Mouse (Mus musculus) fibroblast of lung, adult 2 months (primary cell): Measurements from ENCODE around the gene Elf2.

Source experiments
- DNase-seq: peaks from one replicate; pipeline ENCODE4 v3.0.0-alpha.2; 2011; ENCODE audit warnings: low read depth

Elf2 gene

GRCm38 (mm10) chr3:51277201-51278150, 63.0 kb downstream of the Elf2 start:
- DNase-seq = peak; percentile 28

- no peak for DNase-seq
These were observed 63.9 kb downstream of the Elf2 start for GRCm38 (mm10) chr3:51276421-51277111.

DNA sequence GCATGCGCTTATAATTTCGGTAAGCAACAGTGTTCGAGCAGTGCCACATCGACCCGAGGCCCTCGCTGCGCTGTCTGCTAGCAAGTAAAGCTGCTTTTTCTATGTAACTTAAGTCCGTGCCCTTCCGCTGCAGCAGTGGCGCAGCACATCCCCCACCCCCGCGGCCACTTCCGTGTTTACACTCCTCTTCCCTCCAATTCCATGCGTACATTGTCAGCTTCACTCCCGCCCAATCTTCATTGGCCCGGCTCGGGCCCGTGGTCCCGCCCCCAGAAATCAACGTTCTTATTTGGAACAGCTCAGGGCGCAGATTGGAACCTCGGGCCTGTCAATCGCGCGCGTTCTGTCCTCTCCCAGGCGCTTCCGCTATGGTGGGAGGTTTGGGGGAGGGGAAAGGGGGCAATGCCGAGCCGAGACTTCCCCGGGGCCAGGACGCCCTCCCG, 64.5 kb downstream of the Elf2 start:
- DNase-seq = peak; percentile 96

DNA sequence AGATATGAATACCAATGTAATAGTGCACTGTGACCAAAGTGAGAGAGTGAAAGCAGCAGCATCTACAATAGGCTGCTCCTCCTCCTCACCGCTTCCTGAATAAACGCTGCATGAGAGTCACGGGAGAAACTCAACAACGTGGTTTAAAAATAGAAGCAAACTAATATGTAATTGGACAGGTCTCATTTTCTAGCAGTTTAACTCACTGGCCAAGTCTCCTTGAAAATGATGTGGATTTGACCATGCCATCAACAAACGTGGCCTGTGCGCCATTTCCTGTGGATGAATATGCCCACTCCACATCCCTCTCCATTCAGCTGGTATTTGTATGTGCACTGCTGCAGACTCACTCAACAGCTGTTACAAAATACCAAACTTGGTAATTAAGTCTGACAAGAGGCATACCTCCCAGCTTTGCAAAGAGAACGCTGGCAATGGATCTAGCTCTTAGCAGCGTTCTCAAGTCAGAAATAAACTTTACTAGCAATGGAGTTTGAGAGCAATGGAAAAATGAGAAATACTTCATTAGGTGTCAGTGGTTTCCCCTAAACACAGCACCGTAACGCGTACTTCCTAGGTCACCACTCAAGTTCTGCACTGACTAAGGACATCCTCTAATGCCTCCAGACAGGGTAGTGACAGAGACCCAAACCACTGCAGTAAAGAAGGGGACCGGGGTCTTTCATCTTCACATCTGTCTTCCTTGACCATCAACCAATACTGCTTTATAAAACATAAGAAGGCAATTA, 70.2 kb downstream of the Elf2 start:
- DNase-seq = peak; percentile 52

GRCm38 (mm10) chr3:51268434-51268833, 72.0 kb downstream of the Elf2 start:
- DNase-seq = no peak

DNA sequence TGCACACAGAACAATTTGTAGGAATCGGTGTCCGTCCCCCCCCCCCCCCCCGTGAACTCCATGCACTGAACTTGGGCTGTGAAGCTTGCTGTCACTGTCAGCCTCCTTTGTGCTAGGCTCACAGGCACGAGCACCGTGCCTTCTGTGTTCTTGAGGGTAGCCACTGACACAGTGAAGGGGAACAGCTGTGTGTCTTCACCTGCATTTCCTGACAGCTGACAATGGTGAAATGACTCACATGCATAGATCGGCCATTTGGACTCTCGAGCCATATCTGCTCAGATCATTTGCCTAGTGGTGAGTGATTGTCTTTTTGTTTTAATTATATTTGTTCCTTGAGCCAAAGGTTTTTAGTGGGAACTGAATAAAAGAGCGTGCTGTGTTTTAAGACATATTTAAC, 77.5 kb downstream of the Elf2 start:
- DNase-seq = no peak

GRCm38 (mm10) chr3:51258070-51258469, 82.4 kb downstream of the Elf2 start:
- DNase-seq = no peak

DNA sequence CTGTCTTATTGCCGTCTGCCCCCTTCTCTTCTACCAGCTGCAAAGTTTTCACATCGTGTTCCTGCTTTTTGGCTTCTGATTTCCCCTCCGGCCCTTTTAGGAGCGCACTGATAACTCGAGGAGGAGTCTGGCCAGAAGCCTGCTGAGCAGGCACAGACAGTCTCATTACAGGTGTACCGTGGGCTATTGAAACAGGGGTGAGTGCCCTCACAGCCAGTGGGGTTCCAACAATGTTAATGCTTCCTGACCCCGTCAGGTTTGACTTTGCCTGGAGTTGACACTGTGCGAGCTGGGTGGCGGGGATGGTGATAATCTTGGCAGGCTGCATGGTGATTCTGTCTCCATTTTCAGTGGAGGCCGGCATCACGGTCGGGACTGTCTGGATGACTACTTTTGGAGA, 84.0 kb downstream of the Elf2 start:
- no peak for DNase-seq

DNA sequence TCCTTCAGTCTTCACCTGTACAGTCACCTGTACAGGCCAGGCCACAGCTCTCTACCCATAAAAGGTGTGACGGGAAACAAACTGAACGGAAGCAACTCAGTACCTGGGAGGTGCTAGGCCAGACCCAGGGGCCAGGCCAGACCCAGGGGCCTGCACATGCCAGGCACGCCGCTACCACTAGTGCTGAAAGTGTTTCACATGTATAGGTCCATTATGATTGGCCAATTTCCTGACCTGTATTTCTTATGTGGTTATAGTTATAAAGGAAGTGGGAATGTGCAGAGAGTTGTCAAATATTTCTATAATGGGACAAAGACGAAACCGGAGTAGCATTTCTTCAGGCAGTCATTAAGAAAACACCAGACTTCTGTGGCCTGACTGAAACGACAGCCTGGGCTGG, 85.7 kb downstream of the Elf2 start:
- no peak for DNase-seq

- no peak for DNase-seq
These were observed 87.6 kb downstream of the Elf2 start for GRCm38 (mm10) chr3:51252689-51253402.

DNA sequence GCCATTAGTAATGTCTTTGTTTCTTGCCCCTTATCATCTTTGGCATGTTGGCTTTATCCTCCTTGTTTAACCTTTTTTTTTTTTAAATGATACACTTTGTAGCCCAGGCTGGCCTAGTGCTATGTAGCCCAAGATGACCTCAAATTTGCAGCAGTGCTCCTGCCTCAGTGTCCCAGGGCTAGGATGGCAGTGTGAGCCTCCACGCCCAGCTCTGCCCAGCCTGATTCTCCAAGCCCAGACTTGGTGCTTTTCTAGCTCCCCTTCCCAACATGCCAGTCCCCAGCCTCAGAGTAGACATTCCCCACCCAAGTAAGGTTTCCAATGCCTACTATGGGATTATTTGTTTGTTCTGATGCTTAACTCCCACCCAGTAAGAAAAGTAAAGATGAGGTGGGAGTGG, 88.2 kb downstream of the Elf2 start:
- no peak for DNase-seq

GRCm38 (mm10) chr3:51251057-51251456, 89.4 kb downstream of the Elf2 start:
- DNase-seq = no peak

- DNase-seq = no peak
These were observed 90.6 kb downstream of the Elf2 start for GRCm38 (mm10) chr3:51249866-51250265.

GRCm38 (mm10) chr3:51249460-51249859, 91.0 kb downstream of the Elf2 start:
- no peak for DNase-seq

DNA sequence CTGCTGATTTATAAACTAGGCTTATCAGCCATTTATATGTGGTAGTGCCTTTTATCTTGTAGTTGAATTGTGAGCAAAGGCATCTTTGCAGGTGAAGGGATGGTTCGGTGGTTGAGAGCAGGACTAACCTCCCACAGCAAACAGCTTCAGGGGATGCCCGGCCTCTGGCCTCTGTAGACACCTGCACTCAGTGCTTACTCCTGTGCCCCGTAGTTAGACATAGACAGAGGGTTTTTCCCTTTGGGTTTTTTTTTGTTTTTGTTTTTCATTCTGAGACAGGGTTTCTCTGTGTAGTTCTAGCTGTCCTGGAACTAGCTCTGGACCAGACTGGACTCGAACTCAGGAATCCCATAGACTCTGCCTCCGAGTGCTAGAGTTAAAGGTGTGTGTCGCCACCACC, 91.9 kb downstream of the Elf2 start:
- DNase-seq = no peak

GRCm38 (mm10) chr3:51247704-51248103, 92.8 kb downstream of the Elf2 start:
- no peak for DNase-seq

- DNase-seq = no peak
These were observed 100.9 kb downstream of the Elf2 start for GRCm38 (mm10) chr3:51239541-51239940.

DNA sequence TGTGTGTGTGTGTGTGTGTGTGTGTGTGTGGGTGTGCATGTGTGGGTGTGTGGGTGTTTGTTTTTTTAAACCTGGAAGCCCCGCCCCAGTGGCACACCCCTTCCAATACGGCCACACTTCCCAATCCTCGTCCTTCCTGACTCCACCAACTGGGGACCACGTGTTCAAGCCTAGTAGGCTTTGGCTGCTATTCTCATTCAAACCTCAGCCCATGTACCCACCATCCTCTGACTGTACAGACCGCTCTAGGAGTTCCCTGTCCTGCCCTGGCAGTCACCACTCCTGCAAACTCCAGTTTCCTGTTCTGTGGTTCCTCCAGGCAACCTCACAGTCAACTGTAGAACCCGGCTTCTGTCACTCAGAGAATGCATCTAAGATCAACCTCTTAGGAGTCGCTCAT, 101.9 kb downstream of the Elf2 start:
- DNase-seq = no peak

GRCm38 (mm10) chr3:51234752-51235055, 105.8 kb downstream of the Elf2 start:
- no peak for DNase-seq

DNA sequence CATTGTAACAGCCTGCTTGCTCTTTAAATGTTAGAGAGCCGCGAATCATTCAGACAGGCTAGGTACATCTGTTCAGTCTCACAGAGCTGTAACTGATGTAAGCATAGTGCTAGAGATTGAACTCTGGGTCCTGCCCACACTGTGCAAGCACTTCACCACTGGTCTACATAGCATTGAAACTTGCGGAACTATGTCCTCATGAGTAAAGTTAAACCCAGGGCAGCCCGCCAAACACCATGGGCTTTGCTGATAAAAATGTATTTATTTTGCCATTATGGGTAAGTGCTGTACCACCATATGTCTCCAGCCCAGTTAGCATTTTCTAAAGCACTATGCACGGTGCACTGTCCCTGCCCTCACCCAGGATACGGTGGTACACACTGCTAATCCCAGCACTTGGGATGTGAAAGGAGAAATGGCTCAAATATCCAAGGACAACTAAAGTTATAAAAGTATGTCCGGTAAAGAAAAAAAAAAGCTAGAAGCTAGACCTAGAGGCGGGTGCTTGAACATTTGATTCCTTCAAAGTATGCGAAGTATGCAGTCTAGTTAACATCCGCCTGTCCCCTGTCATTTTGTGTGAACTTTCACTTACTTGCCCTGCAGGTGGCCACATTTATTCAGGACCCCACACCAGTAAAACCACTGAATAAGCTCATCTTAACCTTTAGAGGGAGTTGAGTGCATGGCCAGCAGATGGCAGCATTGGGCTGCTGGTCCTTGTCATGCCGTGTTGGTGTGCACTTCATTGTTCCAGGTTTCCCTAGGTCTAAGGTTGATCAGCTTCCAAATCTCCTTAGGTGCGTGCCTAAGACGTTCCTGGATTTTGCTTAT, 106.3 kb downstream of the Elf2 start:
- DNase-seq = peak; percentile 62

DNA sequence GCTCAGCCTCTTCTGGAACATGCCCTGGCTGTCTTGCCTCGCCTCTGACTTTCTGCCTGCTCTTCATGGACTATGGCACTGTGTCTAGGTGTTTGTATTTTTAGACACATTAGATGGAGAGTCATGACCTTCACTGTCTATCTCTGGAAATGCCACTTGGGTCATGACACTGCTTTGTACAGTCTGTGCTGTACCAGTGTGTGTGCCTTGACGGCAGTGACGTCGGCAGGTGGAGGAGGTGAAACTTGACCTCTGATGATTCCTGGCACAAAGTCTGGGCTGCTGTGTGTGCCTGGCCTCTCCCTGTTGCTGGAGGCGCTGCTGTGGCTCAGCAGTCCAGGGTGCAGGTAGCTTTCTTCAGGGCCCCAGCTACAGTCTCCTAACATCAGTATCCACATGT, 107.0 kb downstream of the Elf2 start:
- DNase-seq = no peak
